Mouse (Mus musculus) ES-Bruce4 (cell line): ENCODE data around the gene Itih2.

ENCODE experiments used
- EP300 ChIP-seq: IDR thresholded peaks from 2 replicates; pipeline ENCODE4 v1.6.1; 2011; ENCODE audit warnings: low read depth, low read length; ENCODE audit not compliant: insufficient read depth
- POLR2A ChIP-seq: IDR thresholded peaks from one replicate; pipeline ENCODE4 v1.8.1; 2011; ENCODE audit warnings: low read length; ENCODE audit not compliant: insufficient read depth

GRCm38 (mm10) chr2:10047758-10048436, 83.3 kb downstream of the Itih2 start:
- no peak for TF ChIP-seq POLR2A
- TF ChIP-seq EP300 = no peak
